Mouse (Mus musculus): Measurements from ENCODE around the gene Adpgk.

DNA sequence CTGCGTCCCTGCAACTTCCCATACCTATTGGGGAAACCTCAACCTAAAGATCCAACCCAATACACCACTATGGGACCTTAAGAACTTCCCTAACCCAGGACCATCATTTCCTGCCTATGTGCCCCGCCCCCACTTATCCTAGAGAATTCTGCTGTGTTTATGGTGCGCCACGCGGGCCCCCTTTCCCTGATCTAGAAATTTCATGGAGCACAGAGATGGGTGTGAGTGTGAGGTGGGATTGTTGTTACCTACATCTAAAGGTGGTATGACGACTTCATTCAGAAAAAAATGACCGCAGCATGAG lies 8.7 kb upstream of the Adpgk start:
- TF ChIP-seq CTCF (IDR thresholded peaks at IDR 0.05; ENCODE audit: extremely low read depth, insufficient read length, insufficient replicate concordance, low read depth, low read length) = no peak
- no peak for TF ChIP-seq POLR2A (IDR thresholded peaks at IDR 0.05; ENCODE audit: low read depth, low read length)

All from small intestine, adult 2 months (tissue).